ENCODE assay signal across 9 mouse cellular contexts in genomic region chr14:25708917-25709316, GRCm38 (mm10). TPM values are rescaled to one million over a fixed set of nuclear protein-coding genes. Genes with fewer than 3 reads are reported as not detected.
A peak's percentile ranks its signal among the peaks of the same experiment; 100 is the strongest.
DNase-seq lines count a peak whose midpoint lies in the region; ATAC-seq lines count a peak whose summit lies in the region.
"Had no signal": no experiment of that assay in that cellular context is flagged by ENCODE, and none has a peak within 500 bp of the region (broad histone marks: within the 10 kb centered on the region; RNA-seq: fewer than 3 reads in every experiment).

No protein-coding gene starts in this region.

- H3K4me2 ChIP-seq in lung, embryonic 16.5 days (ENCODE audit: low read depth, low read length): no peak overlapping the region
- no peak overlapping the region for H3K4me2 ChIP-seq in intestine, embryonic 16.5 days (ENCODE audit: low read depth, low read length)
- no peak overlapping the region for H3K4me2 ChIP-seq in stomach, embryonic 16.5 days (ENCODE audit: low read depth, low read length)

- H3K9ac ChIP-seq in lung, embryonic 16.5 days (ENCODE audit: low read length): peak overlapping the region; percentile 39; the same call in 1 of the 2 replicates
- H3K9ac ChIP-seq in intestine, embryonic 16.5 days (ENCODE audit: low read depth, low read length): peak overlapping the region; percentile 5; the same call in 1 of the 2 replicates
- H3K9ac ChIP-seq in stomach, embryonic 16.5 days (ENCODE audit: low read length): peak overlapping the region; percentile 48; the same call in 1 of the 2 replicates

- H3K36me3 ChIP-seq in lung, embryonic 16.5 days (ENCODE audit: control insufficient read depth, insufficient read depth, low read length): no peaks in the 10 kb centered on the region
- no peaks in the 10 kb centered on the region; the same call in 1 of the 2 replicates for H3K36me3 ChIP-seq in intestine, embryonic 16.5 days (ENCODE audit: control insufficient read depth, insufficient read depth, low read length)
- H3K36me3 ChIP-seq in stomach, embryonic 16.5 days (ENCODE audit: control insufficient read depth, insufficient read depth, low read length): no peaks in the 10 kb centered on the region

- no peak for DNase-seq in lung, adult 18-20 months
- DNase-seq in heart, adult 11 months: peak; percentile 99
- no peak for DNase-seq in layer of hippocampus, adult 9-11 months
- DNase-seq in layer of hippocampus, postnatal 10 days (ENCODE audit: low spot score in 2 of 2): no peak
- no peak for DNase-seq in left cerebral cortex, adult 18-20 months (ENCODE audit: low spot score in 2 of 2)

- no peaks in the 10 kb centered on the region for H3K9me3 ChIP-seq in lung, embryonic 16.5 days (ENCODE audit: control insufficient read depth, low read length)
- H3K9me3 ChIP-seq in intestine, embryonic 16.5 days (ENCODE audit: control insufficient read depth, low read length): no peaks in the 10 kb centered on the region
- H3K9me3 ChIP-seq in stomach, embryonic 16.5 days (replicated peaks; ENCODE audit: control insufficient read depth, low read length): no peaks in the 10 kb centered on the region

- 94% methylated on average over 2 of the region's 2 CpGs for WGBS in lung, embryonic 16.5 days
- 83% methylated on average over 2 of the region's 2 CpGs for WGBS in intestine, embryonic 16.5 days
- 82% methylated on average over 2 of the region's 2 CpGs for WGBS in stomach, embryonic 16.5 days

- peak; percentile 18 for ATAC-seq in lung, embryonic 16.5 days (ENCODE audit: low read depth)
- ATAC-seq in intestine, embryonic 16.5 days: no peak
- ATAC-seq in stomach, embryonic 16.5 days (ENCODE audit: insufficient read depth, low FRiP score): no peak; the same call in 1 of the 2 replicates

- no peaks in the 10 kb centered on the region for H3K27me3 ChIP-seq in lung, embryonic 16.5 days (ENCODE audit: control insufficient read depth, insufficient read depth, low read depth, low read length)
- H3K27me3 ChIP-seq in intestine, embryonic 16.5 days (replicated peaks; ENCODE audit: control insufficient read depth, insufficient read depth, low read length): no peaks in the 10 kb centered on the region
- H3K27me3 ChIP-seq in stomach, embryonic 16.5 days (ENCODE audit: control insufficient read depth, insufficient read depth, low read length): no peaks in the 10 kb centered on the region
- H3K27me3 ChIP-seq: Patski had no signal

- no peak overlapping the region for H3K4me3 ChIP-seq in lung, embryonic 16.5 days (ENCODE audit: low read length)
- H3K4me3 ChIP-seq in intestine, embryonic 16.5 days (ENCODE audit: low read length): no peak overlapping the region
- H3K4me3 ChIP-seq in stomach, embryonic 16.5 days (replicated peaks; ENCODE audit: low read length): no peak overlapping the region

- peak overlapping the region; percentile 91 for H3K27ac ChIP-seq in lung, embryonic 16.5 days (ENCODE audit: low read length)
- peak overlapping the region; percentile 74 for H3K27ac ChIP-seq in intestine, embryonic 16.5 days (ENCODE audit: low read length)
- H3K27ac ChIP-seq in stomach, embryonic 16.5 days (ENCODE audit: low read length): peak overlapping the region; percentile 72

- H3K4me1 ChIP-seq in lung, embryonic 16.5 days (replicated peaks; ENCODE audit: control insufficient read depth, insufficient read depth, low read length): peaks cover 47% of the 10 kb centered on the region
- H3K4me1 ChIP-seq in intestine, embryonic 16.5 days (ENCODE audit: control insufficient read depth, insufficient read depth, low read length): peaks cover 45% of the 10 kb centered on the region
- peaks cover 38% of the 10 kb centered on the region for H3K4me1 ChIP-seq in stomach, embryonic 16.5 days (ENCODE audit: control insufficient read depth, insufficient read depth, low read length)

RNA-seq across cellular contexts. Expression of gene Ppif, which starts 15.0 kb away (rescaled TPM):
- 25.6 and 29.9 TPM in 2 replicates for polyA plus RNA-seq in lung, embryonic 16.5 days (2015; fragmentation: Nextera tagmentation; extraction: Ambion mirVana)
- polyA plus RNA-seq in intestine, embryonic 16.5 days (2015; fragmentation: Nextera tagmentation; extraction: Ambion mirVana): 125 and 134 TPM in 2 replicates
- 47.7 and 69.3 TPM in 2 replicates for polyA plus RNA-seq in stomach, embryonic 16.5 days (2015; fragmentation: Nextera tagmentation; extraction: Ambion mirVana)
- 10 to 100 TPM; 25.4 to 26.7 TPM for total RNA-seq in layer of hippocampus, postnatal 10 days (2021)
- total RNA-seq in left cerebral cortex, adult 18-20 months (2021): 10 to 100 TPM; 25.4 to 25.6 TPM

RNA-seq across cellular contexts. Expression of gene Zcchc24, which starts 59.9 kb away (rescaled TPM):
- polyA plus RNA-seq in lung, embryonic 16.5 days (2015; fragmentation: Nextera tagmentation; extraction: Ambion mirVana): 12.8 and 14.6 TPM in 2 replicates
- 9.1 and 10.0 TPM in 2 replicates for polyA plus RNA-seq in intestine, embryonic 16.5 days (2015; fragmentation: Nextera tagmentation; extraction: Ambion mirVana)
- 15.3 and 17.1 TPM in 2 replicates for polyA plus RNA-seq in stomach, embryonic 16.5 days (2015; fragmentation: Nextera tagmentation; extraction: Ambion mirVana)
- total RNA-seq in layer of hippocampus, postnatal 10 days (2021): 10 to 100 TPM; 52.0 to 55.7 TPM
- 10 to 100 TPM; 47.4 to 47.7 TPM for total RNA-seq in left cerebral cortex, adult 18-20 months (2021)
